Mouse (Mus musculus) heart, embryonic 15.5 days (tissue): Measurements from ENCODE around the gene Srrm3. TPM values are rescaled to one million over a fixed set of nuclear protein-coding genes. Genes with fewer than 3 reads are reported as not detected.

Experiments used
- ATAC-seq: fragments of 200-750 bp; cut with Nextera tagmentation; replicated peaks from 2 replicates; pipeline ENCODE4 v1.8.0; 2017; ENCODE audit warnings: low read depth, moderate TSS enrichment; ENCODE audit not compliant: insufficient number of reproducible peaks, insufficient read depth, low FRiP score
- H3K27ac ChIP-seq: fragments of 300-500 bp; sonication (generic); 2 replicates; pipeline ENCODE4 v1.5.1; 2015; ENCODE audit warnings: mild to moderate bottlenecking, inconsistent platforms
- H3K27me3 ChIP-seq: fragments of 300-500 bp; sonication (generic); 2 replicates; pipeline ENCODE4 v1.6.1; 2015; ENCODE audit warnings: inconsistent platforms
- H3K36me3 ChIP-seq: fragments of 300-500 bp; sonication (generic); 2 replicates; pipeline ENCODE4 v1.6.1; 2015; ENCODE audit warnings: mild to moderate bottlenecking, inconsistent platforms
- H3K4me1 ChIP-seq: fragments of 300-500 bp; sonication (generic); replicated peaks from 2 replicates; pipeline ENCODE4 v1.6.1; 2015; ENCODE audit warnings: inconsistent platforms
- H3K4me2 ChIP-seq: fragments of 300-500 bp; sonication (generic); 2 replicates; pipeline ENCODE4 v1.6.1; 2015; ENCODE audit warnings: inconsistent platforms, mild to moderate bottlenecking, moderate library complexity
- H3K4me3 ChIP-seq: fragments of 300-500 bp; sonication (generic); 2 replicates; pipeline ENCODE4 v1.5.1; 2015; ENCODE audit warnings: mild to moderate bottlenecking, inconsistent platforms
- H3K9ac ChIP-seq: fragments of 300-500 bp; sonication (generic); 2 replicates; pipeline ENCODE4 v1.6.1; 2015; ENCODE audit warnings: mild to moderate bottlenecking, inconsistent platforms
- H3K9me3 ChIP-seq: fragments of 300-500 bp; sonication (generic); replicated peaks from 2 replicates; pipeline ENCODE4 v1.6.1; 2016; ENCODE audit warnings: inconsistent platforms
- WGBS: fragments of 180-500 bp; shearing (Covaris S2); methylation state at CpG from one replicate; pipeline ENCODE4 v1.1.7; 2015; ENCODE audit warnings: mixed read lengths; 5-methylcytosine and 5-hydroxymethylcytosine counted together
- polyA plus RNA-seq: library from polyadenylated mRNA; unstranded; fragments of >200 nt; fragmentation: Nextera tagmentation; extraction: Ambion mirVana; gene quantifications from 2 replicates; pipeline ENCODE4 v1.2.1, GENCODE M21; 2015

Srrm3 gene
- polyA plus RNA-seq, 1 experiment from 2014 or later: 0.18 TPM

DNA sequence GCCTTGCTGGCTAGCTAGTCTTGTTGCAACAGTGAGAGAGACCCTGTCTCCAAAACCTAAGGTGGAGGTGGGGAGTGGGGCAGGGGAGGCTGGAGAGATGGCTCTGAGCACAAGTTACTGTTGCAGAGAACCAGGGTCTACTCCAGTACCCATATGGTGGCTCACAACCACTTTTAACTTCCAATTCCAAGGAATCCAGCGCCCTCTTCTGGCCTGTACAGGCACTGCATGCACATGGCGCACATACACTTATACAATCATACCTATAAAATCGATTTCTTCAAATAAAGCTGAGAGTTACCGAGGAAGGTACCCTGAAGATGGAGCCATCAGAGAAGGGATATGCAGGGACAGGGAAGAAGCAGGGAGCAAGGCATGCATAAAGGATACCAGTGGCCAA is 40.8 kb downstream of the Srrm3 start:
- no peaks in the 10 kb centered on the region for H3K36me3 ChIP-seq
- H3K4me2 ChIP-seq: no peak overlapping the region
- no peak overlapping the region for H3K9ac ChIP-seq
- H3K27me3 ChIP-seq: peaks cover 46% of the 10 kb centered on the region
- ATAC-seq: no peak
- WGBS: 69% methylated on average over 4 of the region's 4 CpGs
- H3K4me3 ChIP-seq: no peak overlapping the region
- H3K27ac ChIP-seq: no peak overlapping the region
- H3K4me1 ChIP-seq: peaks cover 5% of the 10 kb centered on the region; the same call in 1 of the 2 replicates
- no peaks in the 10 kb centered on the region for H3K9me3 ChIP-seq

DNA sequence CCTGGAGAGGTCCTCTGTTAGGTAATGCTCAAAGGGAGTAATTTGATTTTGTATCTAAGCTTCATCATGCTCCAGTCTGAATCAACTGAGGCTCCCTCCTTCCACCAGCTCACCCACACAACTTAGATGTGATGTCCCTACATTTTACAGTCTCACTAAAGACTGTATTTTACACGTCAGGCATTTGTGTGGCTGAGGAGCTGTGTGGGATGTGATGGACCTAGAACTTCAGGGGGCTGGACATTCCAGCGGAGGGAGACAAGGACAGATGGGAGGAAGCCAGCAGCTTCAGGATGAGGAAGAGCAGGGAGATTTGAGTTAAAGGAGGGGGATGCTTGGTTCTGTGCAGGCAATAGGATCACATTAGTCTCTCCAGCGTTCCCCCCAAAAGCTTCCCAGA is 41.2 kb downstream of the Srrm3 start:
- no peak overlapping the region for H3K4me2 ChIP-seq
- H3K4me3 ChIP-seq: no peak overlapping the region
- no peaks in the 10 kb centered on the region for H3K9me3 ChIP-seq
- H3K27ac ChIP-seq: no peak overlapping the region
- H3K27me3 ChIP-seq: peaks cover 46% of the 10 kb centered on the region
- 69% methylated on average over 3 of the region's 3 CpGs for WGBS
- no peak for ATAC-seq
- H3K36me3 ChIP-seq: no peaks in the 10 kb centered on the region
- H3K4me1 ChIP-seq: peaks cover 5% of the 10 kb centered on the region; the same call in 1 of the 2 replicates
- H3K9ac ChIP-seq: no peak overlapping the region

DNA sequence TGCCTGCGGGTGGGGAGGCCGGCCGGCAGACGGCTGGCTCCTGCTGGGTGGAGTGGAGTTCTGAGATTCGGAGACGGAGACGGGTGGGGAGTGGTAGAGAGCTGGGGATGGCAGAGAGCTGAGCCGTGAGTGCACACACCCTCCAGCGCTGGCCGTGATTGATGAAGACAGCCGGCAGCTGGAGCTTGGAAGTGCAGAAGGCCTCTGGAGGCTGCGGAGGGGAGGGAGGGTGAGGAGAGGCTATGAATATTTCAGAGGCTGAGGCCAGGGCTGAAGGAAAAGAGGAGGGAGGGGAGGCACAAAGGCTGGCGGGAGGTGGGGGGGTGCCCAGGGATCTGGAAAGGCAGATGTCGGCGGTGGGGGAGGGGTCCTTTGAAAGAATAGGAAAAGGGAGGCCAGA is 44.3 kb downstream of the Srrm3 start:
- H3K27me3 ChIP-seq: peaks cover 74% of the 10 kb centered on the region
- no peak overlapping the region for H3K4me2 ChIP-seq
- WGBS: under 1% methylated on average over 15 of the region's 15 CpGs
- peak; percentile 65; the same call in 1 of the 2 replicates for ATAC-seq
- H3K36me3 ChIP-seq: no peaks in the 10 kb centered on the region
- H3K9me3 ChIP-seq: no peaks in the 10 kb centered on the region
- no peak overlapping the region for H3K9ac ChIP-seq
- H3K4me3 ChIP-seq: no peak overlapping the region
- no peak overlapping the region for H3K27ac ChIP-seq
- peaks cover 5% of the 10 kb centered on the region; the same call in 1 of the 2 replicates for H3K4me1 ChIP-seq

DNA sequence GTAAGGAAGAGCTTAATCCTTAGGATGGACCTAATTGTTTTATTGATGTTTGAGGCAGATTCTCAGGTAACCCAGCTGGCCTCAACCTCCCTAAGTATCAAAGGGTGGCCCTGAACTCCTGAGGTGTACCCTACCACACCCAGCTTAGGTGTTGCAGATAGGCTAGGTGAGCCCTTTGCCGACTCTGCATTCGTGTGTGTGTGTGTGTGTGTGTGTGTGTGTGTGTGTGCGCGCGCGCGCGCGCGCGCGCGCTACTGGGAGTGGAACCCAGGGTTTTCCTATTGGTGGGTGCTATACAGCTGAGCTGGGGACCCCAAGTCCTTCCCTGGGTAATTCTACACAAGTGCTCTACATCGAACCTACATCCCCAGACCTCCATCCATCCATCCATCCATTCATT is 44.8 kb downstream of the Srrm3 start:
- 9% methylated on average over 14 of the region's 14 CpGs for WGBS
- ATAC-seq: no peak
- Histone ChIP-seq H3K27me3 (peaks cover 78% of the 10 kb centered on the region), H3K9me3 (no peaks in the 10 kb centered on the region), H3K9ac (no peak overlapping the region), H3K4me3 (no peak overlapping the region), H3K4me1 (peaks cover 5% of the 10 kb centered on the region; the same call in 1 of the 2 replicates), H3K27ac (no peak overlapping the region), H3K4me2 (no peak overlapping the region), H3K36me3 (no peaks in the 10 kb centered on the region)

DNA sequence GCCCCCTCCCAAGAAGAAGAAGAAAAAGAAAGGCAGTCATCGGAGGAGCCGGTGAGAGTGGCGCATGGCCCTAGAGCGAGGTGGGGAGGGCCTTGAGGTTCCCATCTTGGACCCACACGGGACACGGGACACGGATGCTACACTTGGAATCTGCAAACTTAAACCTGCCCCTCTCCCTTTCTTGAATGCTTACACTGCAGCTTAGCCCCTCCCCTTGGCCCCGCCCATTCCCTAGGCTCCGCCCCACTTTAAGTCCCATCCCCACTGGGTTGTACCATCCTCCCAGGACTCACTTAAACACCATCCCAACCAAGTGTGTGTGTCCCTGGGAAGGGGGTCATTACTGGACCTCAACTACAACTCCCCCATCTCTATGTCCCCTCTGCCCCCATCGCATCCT is 45.7 kb downstream of the Srrm3 start:
- WGBS: 3% methylated on average over 10 of the region's 10 CpGs
- peaks cover 88% of the 10 kb centered on the region for H3K27me3 ChIP-seq
- no peak overlapping the region for H3K4me2 ChIP-seq
- no peaks in the 10 kb centered on the region for H3K36me3 ChIP-seq
- ATAC-seq: no peak
- no peak overlapping the region for H3K4me3 ChIP-seq
- no peaks in the 10 kb centered on the region for H3K9me3 ChIP-seq
- H3K27ac ChIP-seq: no peak overlapping the region
- H3K9ac ChIP-seq: no peak overlapping the region
- H3K4me1 ChIP-seq: peaks cover 5% of the 10 kb centered on the region; the same call in 1 of the 2 replicates

DNA sequence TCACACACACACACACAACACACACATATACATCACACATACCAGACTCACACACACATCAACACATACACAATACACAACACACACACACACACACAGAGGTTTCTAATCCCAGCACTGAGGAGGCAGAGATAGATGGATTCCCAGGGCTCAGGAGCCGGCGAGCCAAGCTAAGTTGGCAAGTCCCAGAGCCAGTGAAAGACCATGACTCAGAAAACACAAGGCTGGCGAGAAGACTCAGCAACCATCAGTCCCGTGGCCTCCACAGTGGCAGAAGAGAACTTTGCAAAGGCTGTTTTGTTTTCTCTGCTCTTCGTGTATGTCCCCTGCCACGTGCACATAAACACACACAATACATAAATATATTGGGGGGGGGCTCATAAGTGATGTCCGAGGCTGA is 47.0 kb downstream of the Srrm3 start:
- 59% methylated on average over 7 of the region's 7 CpGs for WGBS

DNA sequence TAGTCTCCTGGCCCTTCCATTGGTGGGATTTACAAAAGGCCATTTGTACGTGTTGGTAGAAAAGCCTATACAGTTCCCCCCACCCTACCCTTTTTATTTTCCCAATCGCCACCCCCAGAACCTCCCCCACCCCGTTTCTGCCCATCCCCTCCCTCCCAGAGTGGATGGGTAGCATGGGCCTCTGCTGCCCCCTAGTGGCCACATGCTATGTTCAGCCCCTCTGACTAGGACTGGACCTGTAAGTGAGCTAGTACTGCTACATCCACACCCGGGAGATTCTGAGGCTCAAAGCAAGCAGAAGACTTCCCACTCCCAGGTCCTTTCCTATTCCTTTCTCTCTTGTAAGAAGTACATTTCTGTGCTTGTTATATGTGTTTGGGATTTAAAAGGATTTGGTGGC is 48.5 kb downstream of the Srrm3 start:
- Histone ChIP-seq H3K9ac (no peak overlapping the region), H3K9me3 (no peaks in the 10 kb centered on the region), H3K27ac (no peak overlapping the region), H3K4me3 (no peak overlapping the region), H3K4me1 (peaks cover 5% of the 10 kb centered on the region; the same call in 1 of the 2 replicates), H3K36me3 (no peaks in the 10 kb centered on the region), H3K27me3 (peaks cover 96% of the 10 kb centered on the region), H3K4me2 (no peak overlapping the region)
- WGBS: 2% methylated on average over 4 of the region's 4 CpGs
- no peak for ATAC-seq

More for the DNA sequence above, 47.0 kb downstream of the Srrm3 start:
- Histone ChIP-seq H3K27me3 (peaks cover 99% of the 10 kb centered on the region), H3K27ac (no peak overlapping the region), H3K4me3 (no peak overlapping the region), H3K9ac (no peak overlapping the region), H3K36me3 (no peaks in the 10 kb centered on the region), H3K4me1 (peaks cover 5% of the 10 kb centered on the region; the same call in 1 of the 2 replicates), H3K4me2 (no peak overlapping the region), H3K9me3 (no peaks in the 10 kb centered on the region)
- ATAC-seq: no peak

DNA sequence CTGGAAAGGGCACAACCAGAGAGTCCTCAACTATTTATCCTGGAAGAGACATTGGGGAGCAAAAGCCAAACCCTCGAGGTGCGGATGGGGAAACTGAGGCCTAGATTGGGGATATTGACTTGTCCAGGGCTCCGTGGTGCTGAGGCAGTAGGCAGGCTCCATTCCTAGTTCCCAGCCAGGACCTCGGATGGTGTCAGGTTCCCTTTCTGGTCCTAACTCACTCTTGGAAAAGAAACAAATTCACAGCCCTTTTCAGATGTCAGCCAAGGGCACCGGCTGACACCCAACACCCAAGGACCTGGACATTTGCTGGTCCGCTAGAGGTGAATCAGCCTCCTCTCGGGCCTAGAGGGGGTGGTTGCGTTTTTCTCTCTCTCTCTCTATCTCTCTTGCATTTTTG is 60.0 kb downstream of the Srrm3 start:
- no peak overlapping the region for H3K27ac ChIP-seq

DNA sequence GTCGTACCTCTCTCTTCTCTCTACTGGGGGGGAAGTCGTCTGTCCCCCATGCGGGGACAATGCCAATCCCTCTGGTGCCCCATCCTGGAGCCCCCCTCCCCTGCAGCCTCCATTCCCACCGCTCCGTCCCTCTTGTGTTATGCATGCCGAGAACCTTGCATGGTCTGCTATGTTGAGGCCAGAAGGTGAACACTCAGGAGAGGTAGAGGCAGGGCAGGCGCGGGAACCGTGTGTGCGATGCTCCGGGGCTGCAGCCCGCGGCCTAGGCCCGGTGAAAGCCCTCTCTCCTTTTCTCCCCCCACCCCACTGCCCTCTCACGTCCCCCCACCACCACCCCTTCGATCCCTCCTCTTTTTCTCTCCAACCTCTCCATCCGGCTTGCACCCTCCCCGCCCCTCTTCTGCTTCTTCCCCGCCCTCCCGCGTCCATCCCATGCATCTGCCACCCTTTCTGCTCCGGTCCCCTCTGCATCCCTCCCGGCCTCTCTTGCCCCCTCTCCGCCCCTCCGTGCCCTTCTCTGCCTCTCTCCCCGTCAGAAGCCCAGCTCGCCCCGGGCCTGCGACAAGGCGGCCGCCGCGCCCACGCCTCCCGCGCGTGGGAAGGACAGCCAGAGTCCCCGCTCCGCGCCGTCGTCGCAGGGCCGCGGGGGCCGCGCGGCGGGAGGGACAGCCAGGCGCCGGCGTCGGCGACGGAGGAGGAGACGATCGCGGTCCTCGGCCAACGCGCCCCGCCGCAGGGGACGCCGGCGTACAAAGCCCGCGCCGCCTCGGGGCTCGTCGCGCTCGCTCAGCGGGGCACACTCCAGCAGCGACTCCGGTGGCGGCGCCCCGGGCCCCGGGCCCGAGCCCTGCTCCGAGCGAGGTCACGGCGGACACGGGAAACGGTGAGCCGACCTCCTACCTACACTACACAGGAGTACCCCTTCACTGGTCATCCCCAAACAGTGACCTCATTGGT is 61.2 kb downstream of the Srrm3 start:
- Histone ChIP-seq H3K27me3 (peaks cover 79% of the 10 kb centered on the region), H3K9ac (peak overlapping the region; percentile 49), H3K4me1 (peaks cover 19% of the 10 kb centered on the region), H3K4me2 (peak overlapping the region; percentile 94), H3K27ac (no peak overlapping the region), H3K36me3 (no peaks in the 10 kb centered on the region), H3K4me3 (peak overlapping the region; percentile 56), H3K9me3 (no peaks in the 10 kb centered on the region)
- 2% methylated on average over 71 of the region's 89 CpGs for WGBS
- no peak for ATAC-seq

More for the DNA sequence above, 60.0 kb downstream of the Srrm3 start:
- WGBS: 50% methylated on average over 8 of the region's 8 CpGs
- Histone ChIP-seq H3K4me1 (peaks cover 17% of the 10 kb centered on the region), H3K9me3 (no peaks in the 10 kb centered on the region), H3K4me2 (no peak overlapping the region), H3K36me3 (no peaks in the 10 kb centered on the region), H3K4me3 (no peak overlapping the region), H3K9ac (no peak overlapping the region), H3K27me3 (peaks cover 84% of the 10 kb centered on the region)
- ATAC-seq: no peak

DNA sequence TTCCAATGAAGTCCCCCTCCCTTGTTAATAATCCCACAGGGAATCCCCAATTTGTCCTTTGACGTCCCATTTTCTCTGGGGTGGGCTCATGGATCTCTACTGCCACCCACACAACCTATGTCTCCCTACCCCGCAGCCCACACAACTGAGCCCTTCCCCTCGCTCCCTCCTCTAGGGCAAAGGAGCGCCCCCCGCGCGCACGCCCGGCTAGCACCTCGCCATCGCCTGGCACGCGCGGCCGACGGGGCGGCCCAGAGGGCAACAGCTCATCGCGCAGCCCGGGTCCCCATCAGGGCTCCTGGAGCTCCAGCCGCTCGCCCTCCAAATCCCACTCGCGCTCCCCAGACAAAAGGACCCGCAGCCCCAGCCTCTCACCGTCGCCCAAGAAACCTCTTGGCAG is 62.0 kb downstream of the Srrm3 start:
- Histone ChIP-seq H3K27ac (no peak overlapping the region), H3K36me3 (no peaks in the 10 kb centered on the region), H3K9me3 (no peaks in the 10 kb centered on the region), H3K4me1 (peaks cover 26% of the 10 kb centered on the region), H3K4me2 (peak overlapping the region; percentile 94), H3K9ac (no peak overlapping the region), H3K4me3 (peak overlapping the region; percentile 56), H3K27me3 (peaks cover 82% of the 10 kb centered on the region)
- no peak for ATAC-seq
- WGBS: 3% methylated on average over 27 of the region's 27 CpGs

DNA sequence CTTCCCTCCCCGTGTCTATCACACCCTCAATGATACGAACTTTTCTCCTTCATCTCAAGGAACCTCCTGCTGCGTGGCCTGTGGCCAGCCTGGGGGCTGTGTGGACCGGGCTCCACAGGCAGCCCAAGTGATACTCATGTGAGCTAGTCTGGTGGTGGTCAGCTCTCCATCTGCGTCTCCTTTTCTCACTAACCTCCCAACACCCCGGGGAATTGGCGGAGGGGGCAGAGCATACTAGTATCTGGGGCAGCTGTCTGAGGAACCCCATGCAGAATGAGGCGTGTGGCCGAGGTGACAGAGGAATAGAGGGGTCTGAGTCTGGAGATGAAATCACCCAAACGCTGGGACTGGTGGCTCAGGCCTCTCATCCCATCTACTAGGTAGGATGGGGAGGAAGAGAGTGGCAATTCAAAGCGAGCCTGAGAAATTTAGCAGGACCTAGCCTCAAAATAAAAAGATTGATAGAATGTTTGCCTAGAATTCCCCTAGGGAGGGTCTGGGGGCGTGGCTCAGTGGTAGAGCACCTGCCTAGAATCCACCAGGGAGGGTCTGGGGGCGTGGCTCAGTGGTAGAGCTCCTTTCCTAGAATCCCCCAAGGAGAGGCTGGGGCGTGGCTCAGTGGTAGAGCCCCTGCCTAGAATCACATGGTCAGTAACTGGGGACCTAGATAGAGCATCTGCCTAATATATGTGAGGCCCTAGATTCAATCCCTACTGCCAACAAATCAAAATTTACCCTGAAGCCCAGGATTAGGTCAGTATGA is 63.2 kb downstream of the Srrm3 start:
- no peak overlapping the region for H3K4me2 ChIP-seq
- peaks cover 27% of the 10 kb centered on the region for H3K4me1 ChIP-seq
- no peaks in the 10 kb centered on the region for H3K36me3 ChIP-seq
- peaks cover 75% of the 10 kb centered on the region for H3K27me3 ChIP-seq
- WGBS: 56% methylated on average over 14 of the region's 14 CpGs
- no peak overlapping the region for H3K27ac ChIP-seq
- H3K9me3 ChIP-seq: no peaks in the 10 kb centered on the region
- no peak overlapping the region for H3K4me3 ChIP-seq
- ATAC-seq: no peak
- no peak overlapping the region for H3K9ac ChIP-seq
